Mouse (Mus musculus) kidney, adult 11 months (tissue): ENCODE results near the gene Tfr2.

Source experiments
- DNase-seq: peaks from one replicate; pipeline ENCODE4 v3.0.0; 2022

The Tfr2 gene

GRCm38 (mm10) chr5:137539291-137539801 is 30.3 kb upstream of the Tfr2 start:
- DNase-seq, result no peak

DNA sequence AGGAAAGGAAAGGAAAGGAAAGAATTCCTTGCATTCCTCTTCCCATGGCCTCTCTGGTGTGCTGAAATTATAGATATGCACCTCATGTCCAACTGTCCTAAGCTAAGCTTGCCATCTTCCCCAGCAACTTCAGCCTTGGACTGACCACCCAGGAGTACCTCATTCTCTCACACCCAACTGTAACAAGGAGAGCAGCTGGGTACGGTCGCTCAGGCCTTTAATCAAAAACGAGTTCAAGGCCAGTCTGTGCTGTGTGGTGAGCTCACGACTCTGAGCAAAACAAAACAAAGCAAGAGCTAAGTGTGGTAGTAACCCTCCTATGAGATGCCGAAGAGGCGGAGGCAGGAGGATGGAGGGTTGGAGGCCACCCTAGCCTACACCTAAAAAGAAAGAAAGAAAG is 28.6 kb upstream of the Tfr2 start:
- DNase-seq, result no peak

DNA sequence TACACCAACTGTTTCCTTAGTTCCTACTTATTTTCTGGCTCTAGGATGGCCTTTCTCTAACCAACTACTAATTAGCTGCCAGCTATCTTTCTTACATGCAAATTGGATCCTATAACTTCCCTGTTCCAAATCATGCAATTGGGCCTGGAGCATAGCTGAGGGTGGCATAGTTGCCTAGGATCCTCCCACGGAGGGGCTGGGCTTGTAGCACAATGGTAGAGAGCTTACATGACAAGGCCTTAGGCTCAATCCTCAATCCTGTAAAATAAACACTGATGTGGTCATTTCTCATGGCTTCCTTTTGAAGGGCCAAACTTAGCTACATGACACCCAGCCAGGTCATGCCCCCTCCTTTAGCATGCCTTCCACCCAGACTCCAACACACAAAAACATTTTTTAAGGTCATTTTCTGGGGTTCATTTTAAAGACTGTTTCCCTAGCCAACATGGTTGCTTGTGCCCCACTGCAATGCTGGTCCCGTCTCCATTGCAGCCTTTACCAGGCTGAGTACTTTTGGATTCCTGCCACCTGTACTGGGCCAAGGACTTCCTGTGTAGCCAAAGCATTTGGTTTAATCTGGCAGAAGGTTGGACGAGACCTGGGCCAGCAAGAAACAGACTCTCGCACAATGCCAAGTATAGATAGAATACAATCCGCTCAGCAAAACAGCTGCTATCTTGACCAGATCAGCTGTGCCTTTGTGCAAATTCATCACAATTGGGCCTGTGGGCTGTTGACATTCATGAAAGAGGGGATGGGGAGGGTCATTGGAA is 27.7 kb upstream of the Tfr2 start:
- DNase-seq, result no peak

DNA sequence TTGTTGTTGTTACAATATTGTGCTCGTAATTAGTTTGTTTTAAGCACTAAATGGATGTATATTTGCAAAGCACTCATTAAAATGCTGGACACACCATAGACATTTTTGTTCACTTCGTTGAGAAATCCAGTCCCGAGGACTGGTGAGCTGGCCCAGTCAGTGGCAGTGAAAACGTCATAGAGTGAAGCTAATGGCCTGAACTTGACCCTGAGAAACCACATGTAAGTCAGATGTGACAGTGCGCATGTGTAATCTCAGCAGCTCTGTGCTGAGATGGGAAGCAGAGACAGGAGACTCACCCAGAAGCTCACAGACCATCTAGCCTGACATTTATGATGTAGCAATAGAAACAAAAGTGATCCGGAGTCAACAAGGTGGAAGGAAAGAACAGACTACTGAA is 24.7 kb upstream of the Tfr2 start:
- DNase-seq, result no peak

GRCm38 (mm10) chr5:137545596-137545995 is 24.0 kb upstream of the Tfr2 start:
- DNase-seq, result peak; percentile 40

DNA sequence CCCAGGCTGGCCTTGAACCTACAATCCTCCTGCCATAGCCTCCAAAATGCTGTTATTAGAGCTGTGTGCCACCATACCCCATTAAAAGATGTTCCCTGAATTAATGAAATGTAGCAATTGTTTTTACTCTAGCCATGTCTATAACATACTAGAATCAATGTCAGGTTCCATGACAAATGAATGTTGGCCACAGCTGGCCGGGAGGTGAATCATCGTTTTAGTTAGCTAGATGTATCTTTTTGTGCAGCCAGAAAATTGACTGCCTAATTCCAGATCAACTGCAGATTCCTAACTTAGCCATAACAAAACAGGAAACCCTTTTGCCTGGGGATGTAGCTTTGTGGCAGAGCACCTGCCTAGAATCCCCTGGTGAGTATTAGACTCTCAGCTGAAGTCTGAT is 19.8 kb upstream of the Tfr2 start:
- no peak for DNase-seq

- no peak for DNase-seq
Measured at GRCm38 (mm10) chr5:137551119-137551518, 18.5 kb upstream of the Tfr2 start.

DNA sequence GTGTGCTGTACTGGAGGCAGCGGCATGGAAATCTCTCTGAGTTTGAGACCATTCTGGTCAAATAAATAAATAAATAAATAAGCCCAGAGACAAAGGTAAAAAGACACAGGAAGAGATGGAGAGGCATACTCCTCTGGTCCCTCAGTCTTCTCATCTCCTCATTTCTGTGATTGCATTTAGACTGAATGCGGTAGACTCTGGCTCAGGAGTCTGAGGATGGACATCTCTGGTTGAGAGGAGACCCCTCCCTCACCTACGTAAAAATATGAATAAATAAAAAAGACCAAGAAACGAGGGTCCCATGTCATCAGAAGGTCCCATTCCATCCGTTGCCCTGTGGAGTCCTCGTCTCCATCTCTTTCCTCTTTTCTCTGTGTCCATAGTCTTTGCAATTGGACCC is 16.6 kb upstream of the Tfr2 start:
- DNase-seq, result no peak

DNA sequence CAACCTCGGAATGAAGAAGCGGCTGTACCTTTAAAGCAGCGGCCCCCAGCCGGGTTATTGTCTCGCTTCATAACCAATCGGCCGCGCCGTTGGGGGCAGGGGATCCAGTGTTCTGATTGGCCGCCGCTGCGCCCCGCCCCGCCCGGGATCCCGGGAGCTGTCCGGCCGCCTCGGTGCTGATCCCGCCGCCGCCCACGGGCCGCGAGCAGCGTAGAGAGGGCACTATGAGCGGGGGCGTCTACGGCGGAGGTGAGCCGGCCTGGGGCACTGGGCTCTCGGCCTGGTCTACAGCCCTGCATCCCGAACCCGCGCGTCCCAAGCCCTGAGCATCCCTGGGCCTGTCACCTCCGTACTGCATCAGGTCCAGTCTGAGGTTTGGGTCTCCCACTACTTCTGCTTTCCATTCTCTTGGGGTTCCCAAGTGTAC is 16.2 kb upstream of the Tfr2 start, which contains the start of gene Actl6b:
TSS of gene Actl6b (plus strand) at position 107 of the 427 bp plus-strand sequence.
- peak; percentile 51 for DNase-seq

DNA sequence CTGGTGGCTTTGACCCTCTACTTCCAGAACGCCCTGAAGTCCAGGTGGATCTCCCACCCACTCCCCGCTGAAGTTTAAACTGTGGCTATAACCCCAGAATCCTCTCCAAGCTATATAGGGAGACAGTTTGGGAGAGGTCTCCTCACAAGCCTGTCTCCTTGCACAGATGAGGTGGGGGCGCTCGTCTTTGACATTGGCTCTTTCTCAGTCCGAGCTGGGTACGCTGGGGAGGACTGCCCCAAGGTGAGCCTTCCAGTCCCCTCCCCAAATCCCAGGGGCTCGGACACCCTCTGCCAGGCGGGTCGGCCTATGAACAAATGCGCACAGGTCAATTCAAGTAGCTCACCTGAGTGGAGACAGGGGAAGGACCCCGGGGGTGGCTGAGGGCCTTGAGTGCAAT is 15.7 kb upstream of the Tfr2 start:
- no peak for DNase-seq

- no peak for DNase-seq
Measured at GRCm38 (mm10) chr5:137561556-137561955, 8.1 kb upstream of the Tfr2 start.

DNA sequence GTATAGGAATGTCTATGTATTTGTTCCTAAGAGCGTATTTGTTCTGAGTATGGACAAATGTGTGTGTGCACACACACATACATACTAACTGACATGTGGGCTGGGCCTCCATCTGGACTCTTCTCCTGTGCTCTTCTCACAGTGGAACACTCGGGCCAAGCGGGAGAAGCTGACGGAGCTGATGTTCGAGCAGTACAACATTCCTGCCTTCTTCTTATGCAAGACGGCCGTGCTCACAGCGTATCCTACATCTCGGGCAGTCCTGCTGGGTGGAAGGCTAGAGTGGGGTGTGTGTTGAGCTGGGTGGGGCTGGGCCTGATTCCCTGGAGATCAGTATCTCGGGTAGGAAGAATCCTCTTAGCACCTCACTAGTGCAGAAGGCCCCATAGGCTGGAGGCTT is 6.7 kb upstream of the Tfr2 start:
- DNase-seq, result no peak

DNA sequence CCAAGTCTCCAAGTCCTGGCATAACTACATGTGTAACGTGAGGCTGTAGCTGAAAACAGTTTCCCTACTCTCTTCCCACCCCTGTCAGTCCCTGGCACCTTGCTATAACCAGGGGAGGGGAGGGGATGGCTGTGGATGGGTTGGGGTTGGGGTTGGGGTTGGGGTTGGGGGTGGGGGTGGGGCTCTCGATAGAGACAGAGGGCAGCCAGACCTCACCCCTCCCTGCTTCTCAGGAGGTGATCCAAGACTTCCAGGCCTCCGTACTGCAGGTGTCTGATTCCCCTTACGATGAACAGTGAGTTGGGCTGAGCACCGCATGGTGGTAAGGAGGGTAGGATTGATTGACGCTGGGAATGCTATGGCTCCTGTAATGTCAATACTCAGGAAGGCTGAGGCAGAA is 3.9 kb upstream of the Tfr2 start:
- DNase-seq, result no peak

GRCm38 (mm10) chr5:137566416-137566815 is 3.2 kb upstream of the Tfr2 start:
- DNase-seq, result no peak

GRCm38 (mm10) chr5:137568223-137568798 is 1.3 kb upstream of the Tfr2 start:
- DNase-seq, result no peak

GRCm38 (mm10) chr5:137569031-137569430 is 609 bp upstream of the Tfr2 start:
- DNase-seq, result no peak

DNA sequence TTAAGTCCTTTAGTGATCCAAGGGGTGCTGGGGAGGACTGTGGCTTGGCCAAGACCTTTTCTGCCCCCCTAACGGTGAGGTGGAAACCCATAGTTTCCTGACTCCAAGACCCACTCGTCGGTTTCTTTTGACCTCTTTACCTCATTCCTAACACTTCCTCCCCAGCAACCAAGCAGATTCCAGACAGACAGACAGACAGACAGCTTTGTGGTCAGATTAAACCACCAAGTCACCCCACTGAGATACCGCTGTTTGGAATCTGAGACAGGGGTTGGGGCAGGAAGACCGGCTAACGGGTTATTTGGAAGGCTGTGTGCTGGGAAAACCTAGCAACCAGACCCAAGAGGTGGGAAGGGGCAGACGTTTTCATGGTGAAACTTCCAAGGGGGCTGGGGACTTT is 541 bp downstream of the Tfr2 start:
- DNase-seq, result no peak

DNA sequence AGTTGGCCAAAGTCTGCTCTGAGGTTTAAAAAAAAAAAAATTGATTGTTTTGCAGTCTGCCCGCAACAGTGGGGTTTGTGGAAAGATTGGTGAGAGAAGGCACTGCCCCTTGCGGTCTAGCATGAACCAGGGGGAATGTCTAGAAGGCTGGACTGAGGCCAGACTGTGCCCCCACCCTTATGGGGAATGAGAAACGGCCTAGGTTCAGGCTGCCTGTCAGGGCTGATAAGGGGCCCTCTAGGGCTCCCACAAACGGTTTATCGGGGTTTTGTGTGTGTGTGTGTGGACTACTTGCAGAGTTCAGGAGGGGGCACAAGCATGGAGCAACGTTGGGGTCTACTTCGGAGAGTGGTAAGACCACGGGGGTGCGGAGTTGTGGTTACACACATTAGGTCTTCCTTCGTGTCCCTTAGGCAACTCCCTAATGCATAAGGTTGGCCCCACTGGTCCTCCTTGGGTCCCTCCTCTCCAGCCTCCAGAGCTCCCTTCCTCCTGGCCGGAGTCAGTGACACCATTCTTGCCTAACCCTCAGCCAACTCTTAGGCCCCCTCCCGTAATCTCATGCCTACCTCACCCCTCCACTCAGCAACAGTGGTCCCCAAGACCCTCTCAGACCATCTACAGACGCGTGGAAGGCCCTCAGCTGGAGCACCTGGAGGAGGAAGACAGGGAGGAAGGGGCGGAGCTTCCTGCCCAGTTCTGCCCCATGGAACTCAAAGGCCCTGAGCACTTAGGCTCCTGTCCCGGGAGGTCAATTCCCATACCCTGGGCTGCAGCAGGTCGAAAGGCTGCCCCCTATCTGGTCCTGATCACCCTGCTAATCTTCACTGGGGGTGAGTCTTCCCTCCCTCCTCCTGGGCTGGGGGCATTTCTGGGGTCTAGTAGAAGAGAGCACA is 1.3 kb downstream of the Tfr2 start:
- no peak for DNase-seq

- DNase-seq, result no peak
Measured at GRCm38 (mm10) chr5:137574470-137574901, 4.8 kb downstream of the Tfr2 start.

GRCm38 (mm10) chr5:137580246-137580645 is 10.6 kb downstream of the Tfr2 start:
- DNase-seq, result no peak

DNA sequence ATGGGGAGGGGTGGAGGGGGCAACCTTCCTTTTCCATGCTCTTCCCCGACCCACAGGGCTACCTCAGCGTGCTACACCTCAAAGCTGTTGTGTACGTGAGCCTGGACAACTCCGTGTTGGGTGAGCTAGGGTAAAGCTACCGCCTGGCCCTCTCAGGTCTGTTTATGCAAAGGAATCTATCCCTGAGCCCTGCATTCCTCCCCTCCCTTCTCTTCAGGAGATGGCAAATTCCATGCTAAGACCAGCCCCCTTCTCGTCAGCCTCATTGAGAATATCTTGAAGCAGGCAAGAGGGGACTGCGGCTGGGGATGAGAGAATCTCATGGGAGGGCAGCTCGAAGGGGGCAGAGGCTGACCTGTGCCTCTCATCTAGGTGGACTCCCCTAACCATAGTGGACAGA is 13.1 kb downstream of the Tfr2 start:
- DNase-seq, result no peak

DNA sequence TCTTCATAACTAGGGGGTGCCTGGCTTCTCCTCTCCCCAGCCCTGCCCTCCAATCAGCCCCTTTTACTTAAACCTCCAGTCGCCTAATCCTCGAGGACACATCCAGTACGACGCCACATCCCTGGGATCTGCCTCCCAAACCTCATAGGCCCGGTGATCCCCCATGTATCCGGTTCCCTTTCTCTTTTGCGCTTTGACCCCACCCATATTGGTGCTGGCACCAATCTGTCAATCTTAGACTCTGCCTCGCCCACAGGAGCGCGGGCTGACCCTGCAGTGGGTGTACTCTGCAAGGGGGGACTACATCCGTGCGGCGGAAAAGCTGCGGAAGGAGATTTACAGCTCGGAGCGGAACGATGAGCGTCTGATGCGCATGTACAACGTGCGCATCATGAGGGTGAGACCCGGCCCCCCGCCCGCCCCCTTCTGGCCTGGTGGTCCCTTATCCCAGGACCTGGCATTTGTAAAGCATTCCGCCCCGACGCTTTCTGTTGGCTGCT is 14.1 kb downstream of the Tfr2 start:
- no peak for DNase-seq

DNA sequence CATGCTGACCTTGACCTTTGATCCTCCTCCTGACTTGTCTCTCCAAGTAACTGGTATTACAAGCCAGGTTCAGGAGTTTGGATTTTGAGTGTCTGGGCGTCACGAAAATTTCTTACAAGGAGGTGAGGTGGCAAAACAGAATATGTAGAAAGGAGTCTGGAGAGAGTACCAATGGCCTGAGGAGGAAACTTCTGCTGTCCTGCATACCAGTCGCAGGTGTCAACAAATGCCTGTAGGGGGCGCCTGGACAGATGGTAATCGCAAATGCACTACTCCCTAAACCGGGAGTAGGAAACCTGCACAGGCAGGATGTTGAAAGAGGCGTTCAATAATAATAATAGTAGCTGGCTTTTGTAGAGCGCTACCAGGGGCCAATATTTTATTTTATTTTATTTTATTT is 15.3 kb downstream of the Tfr2 start:
- DNase-seq, result peak; percentile 63
